In the genomic region with DNA sequence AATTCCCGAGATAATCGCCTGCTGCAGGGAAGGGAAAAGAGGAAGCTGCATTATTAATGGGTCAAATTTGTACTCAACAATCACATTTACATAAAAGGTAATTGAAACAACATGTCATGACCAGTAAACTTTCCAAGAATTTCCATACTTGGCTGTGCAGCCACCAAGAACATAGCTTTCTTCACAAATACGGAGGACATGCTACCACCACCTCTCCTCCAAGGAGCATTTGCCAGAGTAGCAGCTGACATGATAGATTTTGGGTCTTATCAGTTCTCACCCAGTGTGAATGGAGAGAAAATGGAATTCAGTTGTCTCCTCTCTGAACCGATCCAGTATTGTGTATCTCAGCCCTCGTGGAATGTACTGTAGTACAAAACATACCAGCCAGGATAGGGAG, we compare ENCODE assay signal across 8 mouse cellular contexts. TPM values are rescaled to one million over a fixed set of nuclear protein-coding genes. Genes with fewer than 3 reads are reported as not detected.
DNase-seq lines count a peak whose midpoint lies in the region; ATAC-seq and TF ChIP-seq lines count a peak whose summit lies in the region.

No protein-coding gene starts in this region.

- H3K4me1 ChIP-seq in kidney, embryonic 15.5 days, result peaks cover 15% of the 10 kb centered on the region
- peaks cover 8% of the 10 kb centered on the region for H3K4me1 ChIP-seq in brown adipose tissue, adult 24 weeks (ENCODE audit: control insufficient read depth, insufficient read depth, insufficient read length, low read length)
- H3K4me1 ChIP-seq in hindbrain, embryonic 16.5 days (ENCODE audit: control insufficient read depth, insufficient read depth, low read depth, low read length), result peaks cover 13% of the 10 kb centered on the region
- H3K4me1 ChIP-seq in midbrain, postnatal 0 days (ENCODE audit: insufficient read depth, low read length), result peaks cover 2% of the 10 kb centered on the region; the same call in 1 of the 2 replicates

- H3K36me3 ChIP-seq in kidney, embryonic 15.5 days, result peaks cover 3% of the 10 kb centered on the region; the same call in 1 of the 2 replicates
- no peaks in the 10 kb centered on the region for H3K36me3 ChIP-seq in hindbrain, embryonic 16.5 days (ENCODE audit: control insufficient read depth, insufficient read depth, low read length)
- no peaks in the 10 kb centered on the region for H3K36me3 ChIP-seq in midbrain, postnatal 0 days (ENCODE audit: insufficient read depth, low read length)

- H3K9ac ChIP-seq in kidney, embryonic 15.5 days, result peak overlapping the region; percentile 100
- peak overlapping the region; percentile 98 for H3K9ac ChIP-seq in hindbrain, embryonic 16.5 days (ENCODE audit: low read depth, low read length)
- peak overlapping the region; percentile 100 for H3K9ac ChIP-seq in midbrain, postnatal 0 days (replicated peaks; ENCODE audit: low read length, poor library complexity, severe bottlenecking)

- H3K4me3 ChIP-seq in kidney, embryonic 15.5 days (replicated peaks), result peak overlapping the region; percentile 89
- peak overlapping the region; percentile 96 for H3K4me3 ChIP-seq in brown adipose tissue, adult 24 weeks (ENCODE audit: insufficient read depth, low read depth, low read length)
- H3K4me3 ChIP-seq in hindbrain, embryonic 16.5 days (ENCODE audit: low read length), result peak overlapping the region; percentile 72
- peak overlapping the region; percentile 100 for H3K4me3 ChIP-seq in midbrain, postnatal 0 days (ENCODE audit: low read depth, low read length)

- H3K4me2 ChIP-seq in kidney, embryonic 15.5 days, result peak overlapping the region; percentile 65
- H3K4me2 ChIP-seq in hindbrain, embryonic 16.5 days (ENCODE audit: low read length), result peak overlapping the region; percentile 95
- peak overlapping the region; percentile 78 for H3K4me2 ChIP-seq in midbrain, postnatal 0 days (ENCODE audit: low read depth, low read length, poor library complexity, severe bottlenecking)

- H3K27ac ChIP-seq in kidney, embryonic 15.5 days, result no peak overlapping the region
- peak overlapping the region; percentile 99 for H3K27ac ChIP-seq in brown adipose tissue, adult 24 weeks (replicated peaks; ENCODE audit: low read depth, low read length)
- no peak overlapping the region for H3K27ac ChIP-seq in hindbrain, embryonic 16.5 days (ENCODE audit: low read depth, low read length)
- peak overlapping the region; percentile 98 for H3K27ac ChIP-seq in midbrain, postnatal 0 days (ENCODE audit: low read depth, low read length)

- no peak for ATAC-seq in kidney, embryonic 15.5 days (replicated peaks; ENCODE audit: low FRiP score)
- no peak for ATAC-seq in hindbrain, embryonic 16.5 days
- ATAC-seq in midbrain, postnatal 0 days (ENCODE audit: low FRiP score), result no peak

- no peaks in the 10 kb centered on the region for H3K27me3 ChIP-seq in kidney, embryonic 15.5 days
- H3K27me3 ChIP-seq in hindbrain, embryonic 16.5 days (replicated peaks; ENCODE audit: control insufficient read depth, insufficient read depth, low read length), result no peaks in the 10 kb centered on the region
- no peaks in the 10 kb centered on the region for H3K27me3 ChIP-seq in midbrain, postnatal 0 days (ENCODE audit: insufficient read depth, low read length)

- intact Hi-C loops in left cerebral cortex, postnatal 25 days (cut with DNase I), result no loop called here

- H3K9me3 ChIP-seq in kidney, embryonic 15.5 days (replicated peaks), result no peaks in the 10 kb centered on the region
- no peaks in the 10 kb centered on the region for H3K9me3 ChIP-seq in hindbrain, embryonic 16.5 days (ENCODE audit: control insufficient read depth, low read length)
- H3K9me3 ChIP-seq in midbrain, postnatal 0 days (ENCODE audit: low read length), result no peaks in the 10 kb centered on the region

- DNase-seq in kidney, postnatal 25 days, result no peak
- no peak for DNase-seq in midbrain, postnatal 0 days (ENCODE audit: low spot score)
- no peak for DNase-seq in left cerebral cortex, postnatal 25 days (ENCODE audit: low spot score in 2 of 2)
- no peak for DNase-seq in spleen, postnatal 14 days (ENCODE audit: low spot score in 2 of 2)
- DNase-seq in kidney, adult 11 months, result no peak

- no peak for TF ChIP-seq CTCF in midbrain, postnatal 0 days (IDR thresholded peaks at IDR 0.05)

- WGBS in kidney, embryonic 15.5 days, result 5% methylated on average over 5 of the region's 5 CpGs
- 11% methylated on average over 5 of the region's 5 CpGs for WGBS in hindbrain, embryonic 16.5 days
- WGBS in midbrain, postnatal 0 days, result 14% methylated on average over 5 of the region's 5 CpGs

RNA-seq across cellular contexts. Expression of a gene that starts 1.4 kb away (rescaled TPM):
- polyA plus RNA-seq in kidney, embryonic 15.5 days (2015; fragmentation: Nextera tagmentation; extraction: Ambion mirVana), result 342 and 349 TPM in 2 replicates
- 114 and 128 TPM in 2 replicates for polyA plus RNA-seq in brown adipose tissue, adult 24 weeks (2012; ENCODE audit: insufficient read depth, insufficient read length, missing spikeins)
- polyA plus RNA-seq in hindbrain, embryonic 16.5 days (2015; fragmentation: Nextera tagmentation; extraction: Ambion mirVana), result 426 and 462 TPM in 2 replicates
- 65.3 and 122 TPM in 2 replicates for total RNA-seq in midbrain, postnatal 0 days (2014; rRNA removed)
- 458 and 504 TPM in 2 replicates for polyA plus RNA-seq in midbrain, postnatal 0 days (2015; fragmentation: Nextera tagmentation; extraction: Ambion mirVana)
- total RNA-seq in left cerebral cortex, postnatal 25 days (2021), result 100 to 1,000 TPM; 235 to 237 TPM

RNA-seq across cellular contexts. Expression of a gene that starts 56.6 kb away (rescaled TPM):
- 129 and 144 TPM in 2 replicates for polyA plus RNA-seq in kidney, embryonic 15.5 days (2015; fragmentation: Nextera tagmentation; extraction: Ambion mirVana)
- 804 and 896 TPM in 2 replicates for polyA plus RNA-seq in brown adipose tissue, adult 24 weeks (2012; ENCODE audit: insufficient read depth, insufficient read length, missing spikeins)
- 31.6 and 36.7 TPM in 2 replicates for polyA plus RNA-seq in hindbrain, embryonic 16.5 days (2015; fragmentation: Nextera tagmentation; extraction: Ambion mirVana)
- 23.4 and 39.1 TPM in 2 replicates for total RNA-seq in midbrain, postnatal 0 days (2014; rRNA removed)
- polyA plus RNA-seq in midbrain, postnatal 0 days (2015; fragmentation: Nextera tagmentation; extraction: Ambion mirVana), result 26.2 and 28.5 TPM in 2 replicates
- total RNA-seq in left cerebral cortex, postnatal 25 days (2021), result 10 to 100 TPM; 63.5 to 75.4 TPM

Comparison
In these comparisons a context has a peak if more than half of its experiments do, and no peak if none do; other contexts are left out.
1. H3K27ac ChIP-seq: peak in brown adipose tissue, adult 24 weeks (single experiment) and midbrain, postnatal 0 days (single experiment); none in kidney, embryonic 15.5 days (single experiment) and hindbrain, embryonic 16.5 days (single experiment).
2. Peak in every context shown above with its lines, with median percentiles within 50 percentile points of each other: H3K4me2 ChIP-seq, H3K4me3 ChIP-seq and H3K9ac ChIP-seq.